Mouse (Mus musculus): ENCODE data around the gene Tbcb.

Tbcb gene

DNA sequence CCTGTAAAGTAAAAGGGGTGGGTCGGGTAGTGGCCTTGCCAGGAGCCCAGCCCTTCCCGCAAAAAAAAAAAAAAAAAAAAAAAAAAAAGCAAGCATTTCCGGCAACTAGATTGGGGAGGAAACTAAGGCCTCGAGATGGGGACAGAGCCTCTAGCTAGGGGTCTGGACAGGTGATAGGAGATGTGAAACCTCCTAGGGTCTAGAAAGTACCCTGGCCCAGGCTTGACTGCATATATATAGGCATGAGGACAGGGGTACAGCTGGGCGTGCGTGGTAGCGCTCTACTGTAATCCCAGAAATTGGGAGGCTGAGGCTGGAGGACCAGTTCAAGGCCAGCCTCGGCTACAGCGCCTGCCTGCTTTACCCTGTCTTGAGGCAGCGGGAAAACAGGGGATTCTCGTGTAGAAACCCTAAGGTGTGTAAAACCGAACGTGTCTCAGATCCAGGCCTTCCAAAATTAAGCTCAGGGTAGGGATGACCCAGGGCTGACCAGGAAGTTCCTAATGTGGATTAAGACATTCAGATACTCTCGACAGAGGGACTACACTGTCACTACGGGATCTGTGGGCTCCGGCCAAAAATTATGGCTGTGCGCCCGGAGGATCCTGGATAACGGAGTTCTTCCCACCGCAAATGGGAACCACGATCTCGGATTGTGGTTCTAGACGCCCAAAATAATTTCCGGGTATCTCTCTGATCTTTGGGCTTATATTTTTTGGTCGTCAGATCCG lies 37.8 kb downstream of the Tbcb start:
- in situ Hi-C loops (cut with MseI, MboI), result no loop called here

DNA sequence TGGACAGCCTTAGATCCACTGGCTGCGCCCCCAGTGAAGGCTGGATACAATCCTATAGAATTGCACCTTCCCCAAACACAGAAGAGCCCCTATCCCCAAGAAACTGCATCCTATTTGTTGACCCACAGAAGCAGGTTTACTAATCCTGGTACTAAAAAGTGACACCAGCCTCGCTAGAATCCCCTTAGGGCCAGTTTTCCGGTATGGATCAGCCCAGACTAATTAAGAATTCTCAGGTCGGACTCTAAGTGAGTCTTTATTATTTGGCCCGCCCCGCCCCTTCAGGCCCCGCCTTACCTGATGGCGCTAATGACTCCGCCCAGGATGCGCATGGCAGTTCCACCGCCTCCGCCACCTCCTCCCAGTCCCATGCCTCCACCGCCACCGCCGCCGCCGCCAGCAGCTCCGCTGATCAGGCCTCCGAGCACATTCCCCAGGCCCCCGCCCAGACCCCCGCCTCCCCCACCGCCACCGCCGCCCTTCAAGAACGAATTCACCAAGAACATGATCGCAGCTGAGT lies 38.4 kb downstream of the Tbcb start:
- in situ Hi-C loops (cut with MseI, MboI), result no loop called here

GRCm38 (mm10) chr7:30193013-30193412 lies 39.1 kb downstream of the Tbcb start:
- in situ Hi-C loops (cut with MseI, MboI), result no loop called here

- in situ Hi-C loops (cut with MseI, MboI), result no loop called here
Measured at GRCm38 (mm10) chr7:30192088-30192487, 40.0 kb downstream of the Tbcb start.

- in situ Hi-C loops (cut with MseI, MboI), result no loop called here
Measured at GRCm38 (mm10) chr7:30189116-30189491, 43.0 kb downstream of the Tbcb start.

DNA sequence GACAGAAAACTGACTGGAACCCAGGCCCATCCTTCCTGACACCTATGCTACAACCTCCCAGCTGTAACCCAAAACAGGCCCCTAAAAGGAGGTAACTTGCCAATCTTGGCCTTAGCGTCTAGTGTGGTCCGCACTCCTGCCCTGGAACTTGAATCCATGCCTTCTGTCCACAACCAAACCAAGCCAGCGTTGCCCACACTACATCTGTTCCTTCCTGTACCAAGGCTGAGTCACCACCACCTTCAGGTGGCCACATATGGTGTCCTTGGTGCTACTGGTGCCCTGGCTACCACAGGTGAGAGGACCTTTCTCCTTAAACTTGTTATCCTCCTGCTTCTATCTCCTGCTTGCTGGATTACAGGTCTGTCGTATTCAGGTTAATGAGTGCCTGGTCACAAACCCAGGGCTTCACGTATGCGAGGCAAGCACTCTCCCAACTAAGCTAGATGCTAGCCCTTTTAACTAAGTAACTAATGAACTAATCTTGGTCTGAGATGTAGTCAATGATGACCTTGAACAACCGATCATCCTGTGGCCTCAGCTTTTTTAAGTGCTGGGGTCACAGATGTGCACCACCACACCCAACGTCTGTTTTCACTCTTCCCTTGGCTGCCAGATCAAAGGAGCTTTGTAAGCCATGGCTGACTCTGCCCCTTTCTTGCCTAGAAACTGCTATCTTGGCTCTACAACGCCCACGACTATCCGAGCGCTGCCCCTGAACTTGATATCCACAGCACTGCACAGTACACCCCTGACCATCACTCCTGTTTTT lies 43.5 kb downstream of the Tbcb start:
- in situ Hi-C loops (cut with MseI, MboI), result no loop called here

DNA sequence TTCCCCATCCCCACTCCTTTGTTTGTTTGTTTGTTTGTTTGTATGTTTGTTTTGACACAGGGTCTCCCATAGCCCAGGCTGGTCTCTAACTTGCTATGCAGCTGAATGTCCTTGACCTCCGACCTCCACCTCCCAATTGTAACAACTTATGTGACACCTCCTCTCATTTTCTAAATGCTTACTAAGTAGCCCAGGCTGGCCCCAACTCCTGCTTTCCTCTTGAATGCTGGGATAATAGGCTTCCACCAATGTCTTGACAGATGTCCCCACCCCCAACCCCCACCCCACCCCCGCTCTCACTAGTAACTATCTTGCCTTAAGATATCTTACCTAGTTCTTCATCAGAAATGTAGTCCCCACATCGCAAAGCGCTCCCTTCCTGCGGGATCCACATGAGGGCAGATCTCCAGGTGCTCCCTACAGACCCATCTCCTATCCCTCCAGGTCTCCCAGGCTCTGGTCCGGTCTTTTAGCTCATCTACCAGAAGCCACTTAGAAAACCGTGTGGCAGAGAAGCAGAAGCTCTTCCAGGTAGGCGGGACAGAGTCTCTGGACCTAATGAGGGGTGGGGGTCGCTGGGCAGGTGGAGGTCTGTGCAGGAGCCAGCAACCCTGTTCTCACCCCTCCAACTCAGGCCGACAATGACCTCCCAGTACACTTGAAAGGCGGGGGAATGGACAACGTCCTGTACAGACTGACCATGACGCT lies 47.3 kb downstream of the Tbcb start:
- in situ Hi-C loops (cut with MseI, MboI), result loop anchor here in 1 of 2 experiments (5.0 kb wide), 1 partner anchor 33 kb away; no protein-coding TSS in a partner anchor

GRCm38 (mm10) chr7:30183879-30184289 lies 48.2 kb downstream of the Tbcb start, which contains the start of gene Cox7a1:
Gene Cox7a1 (plus strand): TSS chr7:30184144.
- in situ Hi-C loops (cut with MseI, MboI), result loop anchor here in 1 of 2 experiments (5.0 kb wide), 1 partner anchor 33 kb away; no protein-coding TSS in a partner anchor

DNA sequence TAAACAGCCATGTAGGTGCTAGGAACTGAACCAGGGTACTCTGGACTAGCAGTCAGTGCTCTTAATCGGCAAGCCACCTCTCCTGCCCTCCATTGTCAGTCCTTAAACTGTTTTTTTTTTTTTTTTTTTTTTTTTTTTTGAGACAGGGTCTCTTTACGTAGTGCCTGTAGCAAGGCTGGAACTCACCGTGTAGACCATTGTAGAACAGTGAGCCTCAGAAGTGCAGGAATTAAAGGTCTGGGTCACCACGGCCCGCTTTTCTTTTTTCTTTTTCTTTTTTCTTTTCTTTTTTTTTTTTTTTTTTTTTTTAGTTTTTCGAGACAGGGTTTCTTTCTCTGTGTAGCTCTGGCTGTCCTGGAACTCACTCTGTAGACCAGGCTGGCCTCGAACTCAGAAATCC lies 48.9 kb downstream of the Tbcb start:
- in situ Hi-C loops (cut with MseI, MboI), result loop anchor here in 1 of 2 experiments (5.0 kb wide), 1 partner anchor 34 kb away; no protein-coding TSS in a partner anchor

DNA sequence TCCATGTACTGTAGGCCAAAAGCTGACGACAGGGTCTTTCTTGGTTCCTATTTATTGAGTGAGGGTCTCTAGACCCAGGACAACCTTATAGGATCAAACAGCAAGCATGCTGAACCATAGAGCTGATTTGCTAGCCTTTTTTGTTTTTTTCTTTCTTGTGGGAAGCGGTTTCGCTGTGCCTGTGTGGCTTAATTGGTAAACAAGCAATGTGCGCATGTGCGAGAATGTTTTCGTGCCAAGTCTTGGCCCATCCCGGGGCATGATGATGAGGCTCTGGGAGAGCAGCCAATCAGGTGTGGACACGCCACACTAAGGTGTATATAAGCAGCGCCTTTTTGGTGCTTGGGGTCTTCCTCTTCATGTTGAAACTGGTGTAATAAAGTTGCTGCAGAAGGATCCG lies 50.1 kb downstream of the Tbcb start:
- in situ Hi-C loops (cut with MseI, MboI), result loop anchor here in 1 of 2 experiments (5.0 kb wide), 1 partner anchor 35 kb away; no protein-coding TSS in a partner anchor

GRCm38 (mm10) chr7:30181308-30181707 lies 50.8 kb downstream of the Tbcb start:
- in situ Hi-C loops (cut with MseI, MboI), result loop anchor here in 1 of 2 experiments (5.0 kb wide), 1 partner anchor 36 kb away; no protein-coding TSS in a partner anchor

- in situ Hi-C loops (cut with MseI, MboI), result loop anchor here in 1 of 2 experiments (5.0 kb wide), 1 partner anchor 34 kb away; no protein-coding TSS in a partner anchor
Measured at GRCm38 (mm10) chr7:30178256-30178655, 53.8 kb downstream of the Tbcb start.

- in situ Hi-C loops (cut with MseI, MboI), result loop anchor here in 1 of 2 experiments (5.0 kb wide), 1 partner anchor 36 kb away; no protein-coding TSS in a partner anchor
Measured at GRCm38 (mm10) chr7:30176474-30176873, 55.6 kb downstream of the Tbcb start.

Data from mouse trophoblast stem cell (cell line).